15 mouse cellular contexts compared by ENCODE assay signal in the genomic region with DNA sequence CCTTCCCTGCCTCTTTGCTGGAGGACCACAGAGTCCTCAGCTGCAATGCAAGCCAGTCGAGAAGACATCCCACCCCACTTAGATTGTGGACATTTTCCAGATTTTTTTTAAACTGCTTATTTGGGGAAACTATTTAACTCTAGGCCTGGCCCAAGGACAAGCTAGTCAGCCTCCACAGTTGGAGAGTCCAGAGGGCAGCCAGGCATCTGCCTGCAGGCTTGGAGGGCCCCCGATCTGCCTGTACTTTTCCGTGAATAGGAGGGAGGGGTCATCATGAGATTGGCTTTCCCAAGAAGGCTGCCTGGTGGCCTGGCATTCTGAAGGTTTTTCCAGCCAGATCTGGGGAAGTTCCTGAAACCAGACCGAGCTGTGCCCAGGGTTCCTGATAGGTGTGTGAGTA. TPM values are rescaled to one million over a fixed set of nuclear protein-coding genes. Genes with fewer than 3 reads are reported as not detected.
A peak's percentile ranks its signal among the peaks of the same experiment; 100 is the strongest.
DNase-seq lines count a peak whose midpoint lies in the region; ATAC-seq and TF ChIP-seq lines count a peak whose summit lies in the region.
"Had no signal": no experiment of that assay in that cellular context is flagged by ENCODE, and none has a peak within 500 bp of the region (broad histone marks: within the 10 kb centered on the region; RNA-seq: fewer than 3 reads in every experiment).

No protein-coding gene starts in this region.

- no peak overlapping the region for H3K4me2 ChIP-seq in kidney, postnatal 0 days (ENCODE audit: low read length)
- H3K4me2 ChIP-seq in lung, embryonic 16.5 days (ENCODE audit: low read depth, low read length), result no peak overlapping the region
- H3K4me2 ChIP-seq: forebrain, embryonic 12.5 days; heart, embryonic 11.5 days; hindbrain, embryonic 14.5 days had no signal

- H3K36me3 ChIP-seq in kidney, postnatal 0 days (ENCODE audit: insufficient read depth, low read length), result no peaks in the 10 kb centered on the region
- no peaks in the 10 kb centered on the region for H3K36me3 ChIP-seq in kidney, adult 2 months (ENCODE audit: control insufficient read depth, insufficient read depth, low read length)
- H3K36me3 ChIP-seq in lung, embryonic 16.5 days (ENCODE audit: control insufficient read depth, insufficient read depth, low read length), result no peaks in the 10 kb centered on the region
- H3K36me3 ChIP-seq: forebrain, embryonic 12.5 days; G1E; hindbrain, embryonic 10.5 days had no signal

- H3K9me3 ChIP-seq in kidney, postnatal 0 days (replicated peaks; ENCODE audit: low read length), result no peaks in the 10 kb centered on the region
- no peaks in the 10 kb centered on the region for H3K9me3 ChIP-seq in lung, embryonic 16.5 days (ENCODE audit: control insufficient read depth, low read length)
- H3K9me3 ChIP-seq: forebrain, embryonic 12.5 days; G1E; hindbrain, embryonic 10.5 days had no signal

- peak; percentile 13 for DNase-seq in adrenal gland, adult 8-10 months
- DNase-seq in adrenal gland, adult 2 months, result no peak
- peak; percentile 14 for DNase-seq in kidney, postnatal 0 days (ENCODE audit: low spot score)
- DNase-seq in kidney, adult 2 months, result no peak
- no peak for DNase-seq in lung, postnatal 4 days
- DNase-seq in NIH3T3 (ENCODE audit: low read depth), result peak; percentile 32
- no peak for DNase-seq in cerebellum, postnatal 4 days (ENCODE audit: low spot score in 2 of 2)

- H3K9ac ChIP-seq in kidney, postnatal 0 days (ENCODE audit: low read depth, low read length), result no peak overlapping the region
- H3K9ac ChIP-seq in lung, embryonic 16.5 days (ENCODE audit: low read length), result no peak overlapping the region
- H3K9ac ChIP-seq: forebrain, embryonic 12.5 days; hindbrain, embryonic 14.5 days had no signal

- 72% methylated on average over 4 of the region's 4 CpGs for WGBS in kidney, postnatal 0 days
- WGBS in kidney, adult 2 months, result 50% methylated on average over 4 of the region's 4 CpGs
- 48% methylated on average over 4 of the region's 4 CpGs for WGBS in lung, embryonic 16.5 days

- H3K4me3 ChIP-seq in kidney, postnatal 0 days (replicated peaks; ENCODE audit: low read depth, low read length), result no peak overlapping the region
- no peak overlapping the region for H3K4me3 ChIP-seq in kidney, adult 2 months (ENCODE audit: insufficient read depth, low read depth, low read length)
- no peak overlapping the region for H3K4me3 ChIP-seq in lung, embryonic 16.5 days (ENCODE audit: low read length)
- H3K4me3 ChIP-seq: forebrain, embryonic 12.5 days; heart, adult 2 months; hindbrain, embryonic 10.5 days had no signal

- H3K4me1 ChIP-seq in kidney, postnatal 0 days (replicated peaks; ENCODE audit: insufficient read depth, low read length), result no peaks in the 10 kb centered on the region
- H3K4me1 ChIP-seq in kidney, adult 2 months (ENCODE audit: control insufficient read depth, insufficient read depth, low read length), result no peaks in the 10 kb centered on the region
- H3K4me1 ChIP-seq in lung, embryonic 16.5 days (replicated peaks; ENCODE audit: control insufficient read depth, insufficient read depth, low read length), result peaks cover 4% of the 10 kb centered on the region
- H3K4me1 ChIP-seq: forebrain, embryonic 12.5 days; hindbrain, embryonic 10.5 days had no signal

- TF ChIP-seq POLR2A in kidney, adult 2 months (IDR thresholded peaks at IDR 0.05; ENCODE audit: low read depth, low read length), result no peak

- no peak overlapping the region for H3K27ac ChIP-seq in kidney, postnatal 0 days
- no peak overlapping the region for H3K27ac ChIP-seq in kidney, adult 2 months (ENCODE audit: insufficient read depth, low read depth, low read length)
- no peak overlapping the region; the same call in 1 of the 2 replicates for H3K27ac ChIP-seq in lung, embryonic 16.5 days (ENCODE audit: low read length)
- H3K27ac ChIP-seq: forebrain, embryonic 12.5 days; hindbrain, embryonic 10.5 days; hindbrain, embryonic 14.5 days had no signal

- no peaks in the 10 kb centered on the region for H3K27me3 ChIP-seq in kidney, postnatal 0 days (ENCODE audit: insufficient read depth, low read length)
- no peaks in the 10 kb centered on the region for H3K27me3 ChIP-seq in kidney, adult 2 months (replicated peaks; ENCODE audit: control insufficient read depth, insufficient read depth, low read length)
- H3K27me3 ChIP-seq in lung, embryonic 16.5 days (ENCODE audit: control insufficient read depth, insufficient read depth, low read depth, low read length), result no peaks in the 10 kb centered on the region
- H3K27me3 ChIP-seq: forebrain, embryonic 12.5 days had no signal

- ATAC-seq in kidney, postnatal 0 days (replicated peaks; ENCODE audit: low FRiP score, low read depth), result no peak
- ATAC-seq in lung, embryonic 16.5 days (ENCODE audit: low read depth), result peak; percentile 26; the same call in 1 of the 2 replicates
- ATAC-seq: forebrain, embryonic 16.5 days had no signal

- TF ChIP-seq CTCF in kidney, postnatal 0 days (IDR thresholded peaks at IDR 0.05; ENCODE audit: low read depth), result no peak
- no peak for TF ChIP-seq CTCF in kidney, adult 2 months (conservative IDR thresholded peaks at IDR 0.05; ENCODE audit: insufficient read depth, insufficient read length, low read depth, low read length)

RNA-seq across cellular contexts. Expression of gene Tspan2, which starts 33.0 kb away (rescaled TPM):
- total RNA-seq in adrenal gland, adult 8-10 months (2022), result 1 to 10 TPM; 4.8 to 10.0 (median 7.3) TPM
- 1 to 10 TPM; 3.4 to 8.6 TPM for total RNA-seq in adrenal gland, adult 2 months (2021)
- polyA plus RNA-seq in adrenal gland, adult 2 months (2012; rRNA removed), result 0.28 and 0.36 TPM in 2 replicates
- polyA plus RNA-seq in kidney, postnatal 0 days (2015; fragmentation: Nextera tagmentation; extraction: Ambion mirVana), result 8.9 and 9.5 TPM in 2 replicates
- 1.4 and 3.0 TPM in 2 replicates for polyA plus RNA-seq in kidney, adult 2 months (2012; rRNA removed)
- polyA plus RNA-seq in lung, embryonic 16.5 days (2015; fragmentation: Nextera tagmentation; extraction: Ambion mirVana), result 17.7 and 17.9 TPM in 2 replicates
- polyA plus RNA-seq: G1E had no signal

Comparison
In these comparisons a context has a peak if more than half of its experiments do, and no peak if none do; other contexts are left out.
1. DNase-seq: peak in adrenal gland, adult 8-10 months (single experiment), kidney, postnatal 0 days (single experiment) and NIH3T3 (single experiment); none in adrenal gland, adult 2 months (single experiment), kidney, adult 2 months (single experiment), lung, postnatal 4 days (0 of 2) and cerebellum, postnatal 4 days (0 of 2).